Mouse (Mus musculus) ES-Bruce4 (cell line): ENCODE results near the gene Atoh1.

Experiments
- CTCF ChIP-seq: IDR thresholded peaks from one replicate; pipeline ENCODE4 v1.8.1; 2011; ENCODE audit warnings: low read depth, low read length
- EP300 ChIP-seq: IDR thresholded peaks from 2 replicates; pipeline ENCODE4 v1.6.1; 2011; ENCODE audit warnings: low read depth, low read length; ENCODE audit not compliant: insufficient read depth
- POLR2A ChIP-seq: IDR thresholded peaks from one replicate; pipeline ENCODE4 v1.8.1; 2011; ENCODE audit warnings: low read length; ENCODE audit not compliant: insufficient read depth

DNA sequence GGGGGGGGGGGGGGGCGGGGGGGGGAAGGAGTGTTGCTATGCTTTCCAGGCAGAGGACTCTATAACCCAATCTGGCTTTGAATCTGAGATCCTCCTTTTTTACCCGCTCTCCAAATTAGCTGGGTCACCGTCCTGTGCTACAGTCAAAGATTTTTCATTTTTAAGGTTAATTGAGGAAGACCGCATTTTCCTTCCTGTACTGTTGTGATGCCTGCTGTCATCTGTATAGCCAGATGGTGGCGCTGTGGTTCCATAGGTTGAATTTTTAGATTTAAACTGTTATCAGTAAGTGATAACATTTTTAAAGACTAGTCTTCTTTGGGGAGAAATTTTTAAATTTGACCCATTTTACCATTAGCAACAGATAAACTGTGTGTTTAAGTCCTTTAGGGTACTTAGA lies 44.0 kb upstream of the Atoh1 start:
- TF ChIP-seq POLR2A: no peak
- TF ChIP-seq CTCF: no peak
- TF ChIP-seq EP300: no peak
